ENCODE assay signal across 24 mouse cellular contexts in the genomic region with DNA sequence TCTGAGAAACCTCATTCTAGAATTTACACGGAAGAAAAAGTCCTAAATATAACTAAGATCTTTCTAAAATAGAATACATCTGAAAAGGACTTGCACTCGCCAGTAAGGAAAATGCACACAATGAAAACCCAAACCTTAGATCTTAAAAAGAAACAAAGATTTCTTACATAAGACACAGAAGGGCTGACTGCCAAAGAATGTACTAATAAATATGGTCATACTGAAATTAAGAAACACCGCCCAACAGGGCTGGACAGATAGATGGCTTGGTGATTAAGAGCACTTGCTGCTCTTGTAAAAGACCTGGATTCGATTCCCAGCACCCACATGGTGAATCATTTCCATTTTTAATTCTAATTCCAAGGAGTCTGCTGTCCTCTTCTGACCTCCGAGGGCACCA. TPM values are rescaled to one million over a fixed set of nuclear protein-coding genes. Genes with fewer than 3 reads are reported as not detected.
DNase-seq lines count a peak whose midpoint lies in the region; ATAC-seq and TF ChIP-seq lines count a peak whose summit lies in the region.
"Had no signal": no experiment of that assay in that cellular context is flagged by ENCODE, and none has a peak within 500 bp of the region (broad histone marks: within the 10 kb centered on the region; RNA-seq: fewer than 3 reads in every experiment).

No protein-coding gene starts in this region.

- H3K9ac ChIP-seq in embryonic facial prominence, embryonic 14.5 days (ENCODE audit: low read depth, low read length) = no peak overlapping the region
- H3K9ac ChIP-seq: embryonic facial prominence, embryonic 15.5 days; forebrain, embryonic 12.5 days; hindbrain, embryonic 12.5 days had no signal

- H3K4me3 ChIP-seq in embryonic facial prominence, embryonic 14.5 days (ENCODE audit: low read depth, low read length) = no peak overlapping the region
- H3K4me3 ChIP-seq in embryonic facial prominence, embryonic 10.5 days = no peak overlapping the region
- no peak overlapping the region for H3K4me3 ChIP-seq in left cerebral cortex, adult 2 months
- H3K4me3 ChIP-seq: embryonic facial prominence, embryonic 15.5 days; erythroblast, embryonic 14.5 days; forebrain, embryonic 12.5 days; heart, embryonic 13.5 days; hindbrain, embryonic 12.5 days had no signal

- TF ChIP-seq CTCF in left cerebral cortex, adult 2 months (IDR thresholded peaks at IDR 0.05) = no peak

- peaks cover 27% of the 10 kb centered on the region for H3K4me1 ChIP-seq in embryonic facial prominence, embryonic 14.5 days (ENCODE audit: control insufficient read depth, insufficient read depth, low read length)
- H3K4me1 ChIP-seq in embryonic facial prominence, embryonic 10.5 days = peaks cover 24% of the 10 kb centered on the region

- no peak overlapping the region for H3K4me2 ChIP-seq in embryonic facial prominence, embryonic 14.5 days (ENCODE audit: low read depth, low read length)
- H3K4me2 ChIP-seq: embryonic facial prominence, embryonic 15.5 days; forebrain, embryonic 12.5 days; heart, embryonic 13.5 days; hindbrain, embryonic 12.5 days had no signal

- H3K27ac ChIP-seq in embryonic facial prominence, embryonic 14.5 days (replicated peaks; ENCODE audit: low read depth, low read length) = peak overlapping the region; percentile 21; the same call in 1 of the 2 replicates
- H3K27ac ChIP-seq in embryonic facial prominence, embryonic 10.5 days (replicated peaks) = no peak overlapping the region
- 0 out of 2 replicates have a peak overlapping the region, but pooled peaks have one; percentile 0 for H3K27ac ChIP-seq in left cerebral cortex, adult 2 months
- H3K27ac ChIP-seq: embryonic facial prominence, embryonic 15.5 days; forebrain, embryonic 12.5 days; hindbrain, embryonic 12.5 days had no signal

- WGBS in embryonic facial prominence, embryonic 14.5 days = 59% methylated on average over 5 of the region's 5 CpGs
- WGBS in embryonic facial prominence, embryonic 10.5 days = 89% methylated on average over 5 of the region's 5 CpGs

- DNase-seq in embryonic facial prominence, embryonic 14.5 days (ENCODE audit: low spot score) = peak; percentile 56
- no peak for DNase-seq in embryonic facial prominence, embryonic 10.5 days (ENCODE audit: low spot score)
- DNase-seq in left cerebral cortex, adult 2 months (ENCODE audit: extremely low spot score in 1 of 2, low spot score in 2 of 2) = no peak
- no peak for DNase-seq in left cerebral cortex, postnatal 4 days
- peak; percentile 39 for DNase-seq in lung, postnatal 25 days (ENCODE audit: low spot score)
- no peak for DNase-seq in lung, postnatal 4 days
- peak; percentile 57 for DNase-seq in skeletal muscle tissue, adult 2 months (ENCODE audit: low read depth, low spot score)
- no peak for DNase-seq in kidney, postnatal 10 days
- DNase-seq: adrenal gland, adult 2 months; adrenal gland, postnatal 25 days; cerebellum, adult 18-20 months; cerebellum, adult 9-11 months; cerebellum, postnatal 36 days; gastrocnemius, postnatal 14 days; heart, postnatal 36 days had no signal

- intact Hi-C loops in left cerebral cortex, adult 2 months (cut with DNase I) = no loop called here
- intact Hi-C loops in left cerebral cortex, postnatal 4 days (cut with DNase I) = no loop called here

- H3K36me3 ChIP-seq in embryonic facial prominence, embryonic 14.5 days (ENCODE audit: control insufficient read depth, insufficient read depth, low read length) = no peaks in the 10 kb centered on the region
- H3K36me3 ChIP-seq in embryonic facial prominence, embryonic 10.5 days (replicated peaks) = peaks cover 10% of the 10 kb centered on the region; the same call in 1 of the 2 replicates
- H3K36me3 ChIP-seq: embryonic facial prominence, embryonic 15.5 days; forebrain, embryonic 12.5 days; hindbrain, embryonic 12.5 days had no signal

- no peak for ATAC-seq in embryonic facial prominence, embryonic 14.5 days (ENCODE audit: low read depth)
- ATAC-seq: activated CD4-positive, CD25-positive, alpha-beta regulatory T cell, adult 4 months; forebrain, embryonic 16.5 days; hindbrain, embryonic 16.5 days; Patski had no signal

- 0 out of 2 replicates have a peak, but pooled peaks cover 3% of the 10 kb centered on the region for H3K9me3 ChIP-seq in embryonic facial prominence, embryonic 14.5 days (ENCODE audit: control insufficient read depth, low read length)
- H3K9me3 ChIP-seq in embryonic facial prominence, embryonic 10.5 days = no peaks in the 10 kb centered on the region
- H3K9me3 ChIP-seq: embryonic facial prominence, embryonic 15.5 days; forebrain, embryonic 12.5 days; heart, embryonic 13.5 days; hindbrain, embryonic 12.5 days had no signal

- H3K27me3 ChIP-seq in embryonic facial prominence, embryonic 14.5 days (replicated peaks; ENCODE audit: control insufficient read depth, insufficient read depth, low read length) = no peaks in the 10 kb centered on the region
- H3K27me3 ChIP-seq in embryonic facial prominence, embryonic 10.5 days (replicated peaks; ENCODE audit: low read depth, poor library complexity, severe bottlenecking) = no peaks in the 10 kb centered on the region
- H3K27me3 ChIP-seq: embryonic facial prominence, embryonic 15.5 days; forebrain, embryonic 12.5 days; heart, embryonic 13.5 days; hindbrain, embryonic 12.5 days; Patski had no signal

RNA-seq across cellular contexts. Expression of a gene that starts 22.4 kb away (rescaled TPM):
- polyA plus RNA-seq in embryonic facial prominence, embryonic 14.5 days (2014; fragmentation: Nextera tagmentation; extraction: Ambion mirVana) = 87.8 and 98.5 TPM in 2 replicates
- polyA plus RNA-seq in embryonic facial prominence, embryonic 10.5 days (2016; fragmentation: Nextera tagmentation; extraction: Ambion mirVana) = 26.5 and 28.4 TPM in 2 replicates
- total RNA-seq in left cerebral cortex, adult 2 months (2021) = 10 to 100 TPM; 22.0 to 26.4 TPM
- 10 to 100 TPM; 41.9 to 46.2 TPM for total RNA-seq in left cerebral cortex, postnatal 4 days (2021)

Comparison
In these comparisons a context has a peak if more than half of its experiments do, and no peak if none do; other contexts are left out.
1. DNase-seq: peak in embryonic facial prominence, embryonic 14.5 days (single experiment), lung, postnatal 25 days (single experiment) and skeletal muscle tissue, adult 2 months (single experiment); none in embryonic facial prominence, embryonic 10.5 days (single experiment), left cerebral cortex, adult 2 months (0 of 2), left cerebral cortex, postnatal 4 days (single experiment), lung, postnatal 4 days (0 of 2) and kidney, postnatal 10 days (single experiment).